Mouse (Mus musculus): Measurements from ENCODE around the gene Pde10a. TPM values are rescaled to one million over a fixed set of nuclear protein-coding genes. Genes with fewer than 3 reads are reported as not detected.

Pde10a gene
- polyA plus RNA-seq, 1 experiment from 2014 or later = 2.5 TPM

- Histone ChIP-seq H3K9me3 (ENCODE audit: control insufficient read depth, low read length) (no peaks in the 10 kb centered on the region), H3K4me1 (ENCODE audit: control insufficient read depth in 2 of 2, insufficient read depth in 2 of 2, low read length in 2 of 2) (no peaks in the 10 kb centered on the region), H3K4me2 (ENCODE audit: low read length) (no peak overlapping the region), H3K27me3 (ENCODE audit: control insufficient read depth, insufficient read depth, low read length) (no peaks in the 10 kb centered on the region), H3K9ac (ENCODE audit: low read length) (no peak overlapping the region), H3K27ac (replicated peaks in 1 of 2; ENCODE audit: control insufficient read depth in 1 of 2, insufficient read depth in 1 of 2, low read depth in 2 of 2, low read length in 2 of 2) (no peak overlapping the region), H3K4me3 (ENCODE audit: control insufficient read depth in 1 of 2, insufficient read depth in 1 of 2, low read depth in 1 of 2, low read length in 2 of 2) (no peak overlapping the region), H3K36me3 (ENCODE audit: control insufficient read depth, insufficient read depth, low read length) (no peaks in the 10 kb centered on the region)
- 41% methylated on average over 1 of the region's 1 CpGs for WGBS
- ATAC-seq (ENCODE audit: insufficient number of reproducible peaks, insufficient read depth, low FRiP score, low read depth) = no peak
Measured at GRCm38 (mm10) chr17:8745334-8745733, 220.2 kb downstream of the Pde10a start.

- Histone ChIP-seq H3K4me1 (ENCODE audit: control insufficient read depth in 2 of 2, insufficient read depth in 2 of 2, low read length in 2 of 2) (no peaks in the 10 kb centered on the region), H3K9me3 (ENCODE audit: control insufficient read depth, low read length) (no peaks in the 10 kb centered on the region), H3K4me2 (ENCODE audit: low read length) (no peak overlapping the region), H3K27ac (replicated peaks in 1 of 2; ENCODE audit: control insufficient read depth in 1 of 2, insufficient read depth in 1 of 2, low read depth in 2 of 2, low read length in 2 of 2) (no peak overlapping the region), H3K36me3 (ENCODE audit: control insufficient read depth, insufficient read depth, low read length) (no peaks in the 10 kb centered on the region), H3K4me3 (ENCODE audit: control insufficient read depth in 1 of 2, insufficient read depth in 1 of 2, low read depth in 1 of 2, low read length in 2 of 2) (no peak overlapping the region), H3K27me3 (ENCODE audit: control insufficient read depth, insufficient read depth, low read length) (no peaks in the 10 kb centered on the region), H3K9ac (ENCODE audit: low read length) (no peak overlapping the region)
- no peak for ATAC-seq (ENCODE audit: insufficient number of reproducible peaks, insufficient read depth, low FRiP score, low read depth)
- 72% methylated on average over 4 of the region's 4 CpGs for WGBS
Measured at GRCm38 (mm10) chr17:8749426-8749825, 224.3 kb downstream of the Pde10a start.

GRCm38 (mm10) chr17:8757576-8757975, 232.4 kb downstream of the Pde10a start:
- no peak overlapping the region for H3K27ac ChIP-seq (replicated peaks in 1 of 2; ENCODE audit: control insufficient read depth in 1 of 2, insufficient read depth in 1 of 2, low read depth in 2 of 2, low read length in 2 of 2)
- H3K4me2 ChIP-seq (ENCODE audit: low read length) = no peak overlapping the region
- no peak for ATAC-seq (ENCODE audit: insufficient number of reproducible peaks, insufficient read depth, low FRiP score, low read depth)
- 85% methylated on average over 5 of the region's 5 CpGs for WGBS
- H3K9ac ChIP-seq (ENCODE audit: low read length) = no peak overlapping the region
- H3K27me3 ChIP-seq (ENCODE audit: control insufficient read depth, insufficient read depth, low read length) = no peaks in the 10 kb centered on the region
- no peaks in the 10 kb centered on the region for H3K36me3 ChIP-seq (ENCODE audit: control insufficient read depth, insufficient read depth, low read length)
- no peaks in the 10 kb centered on the region for H3K9me3 ChIP-seq (ENCODE audit: control insufficient read depth, low read length)
- no peak overlapping the region for H3K4me3 ChIP-seq (ENCODE audit: control insufficient read depth in 1 of 2, insufficient read depth in 1 of 2, low read depth in 1 of 2, low read length in 2 of 2)
- no peaks in the 10 kb centered on the region for H3K4me1 ChIP-seq (ENCODE audit: control insufficient read depth in 2 of 2, insufficient read depth in 2 of 2, low read length in 2 of 2)

GRCm38 (mm10) chr17:8763248-8763647, 238.1 kb downstream of the Pde10a start:
- Histone ChIP-seq H3K36me3 (ENCODE audit: control insufficient read depth, insufficient read depth, low read length) (no peaks in the 10 kb centered on the region), H3K27me3 (ENCODE audit: control insufficient read depth, insufficient read depth, low read length) (no peaks in the 10 kb centered on the region), H3K4me1 (ENCODE audit: control insufficient read depth in 2 of 2, insufficient read depth in 2 of 2, low read length in 2 of 2) (no peaks in the 10 kb centered on the region), H3K9ac (ENCODE audit: low read length) (no peak overlapping the region), H3K4me3 (ENCODE audit: control insufficient read depth in 1 of 2, insufficient read depth in 1 of 2, low read depth in 1 of 2, low read length in 2 of 2) (no peak overlapping the region), H3K9me3 (ENCODE audit: control insufficient read depth, low read length) (0 out of 2 replicates have a peak, but pooled peaks cover 3% of the 10 kb centered on the region), H3K27ac (replicated peaks in 1 of 2; ENCODE audit: control insufficient read depth in 1 of 2, insufficient read depth in 1 of 2, low read depth in 2 of 2, low read length in 2 of 2) (no peak overlapping the region), H3K4me2 (ENCODE audit: low read length) (no peak overlapping the region)
- no peak for ATAC-seq (ENCODE audit: insufficient number of reproducible peaks, insufficient read depth, low FRiP score, low read depth)
- WGBS = 38% methylated on average over 1 of the region's 1 CpGs

GRCm38 (mm10) chr17:8765987-8766576, 240.9 kb downstream of the Pde10a start:
- Histone ChIP-seq H3K9me3 (ENCODE audit: control insufficient read depth, low read length) (peaks cover 12% of the 10 kb centered on the region; the same call in 1 of the 2 replicates), H3K36me3 (ENCODE audit: control insufficient read depth, insufficient read depth, low read length) (no peaks in the 10 kb centered on the region), H3K27me3 (ENCODE audit: control insufficient read depth, insufficient read depth, low read length) (no peaks in the 10 kb centered on the region), H3K4me2 (ENCODE audit: low read length) (no peak overlapping the region), H3K4me3 (ENCODE audit: control insufficient read depth in 1 of 2, insufficient read depth in 1 of 2, low read depth in 1 of 2, low read length in 2 of 2) (no peak overlapping the region), H3K4me1 (ENCODE audit: control insufficient read depth in 2 of 2, insufficient read depth in 2 of 2, low read length in 2 of 2) (no peaks in the 10 kb centered on the region), H3K27ac (replicated peaks in 1 of 2; ENCODE audit: control insufficient read depth in 1 of 2, insufficient read depth in 1 of 2, low read depth in 2 of 2, low read length in 2 of 2) (no peak overlapping the region), H3K9ac (ENCODE audit: low read length) (no peak overlapping the region)
- whole genome bisulfite sequencing = 74% methylated on average over 5 of the region's 5 CpGs
- no peak for ATAC-seq (ENCODE audit: insufficient number of reproducible peaks, insufficient read depth, low FRiP score, low read depth)

GRCm38 (mm10) chr17:8769155-8769554, 244.0 kb downstream of the Pde10a start:
- peaks cover 9% of the 10 kb centered on the region; the same call in 1 of the 2 replicates for H3K9me3 ChIP-seq (ENCODE audit: control insufficient read depth, low read length)
- H3K9ac ChIP-seq (ENCODE audit: low read length) = no peak overlapping the region
- H3K4me3 ChIP-seq (ENCODE audit: control insufficient read depth in 1 of 2, insufficient read depth in 1 of 2, low read depth in 1 of 2, low read length in 2 of 2) = no peak overlapping the region
- no peak overlapping the region for H3K27ac ChIP-seq (replicated peaks in 1 of 2; ENCODE audit: control insufficient read depth in 1 of 2, insufficient read depth in 1 of 2, low read depth in 2 of 2, low read length in 2 of 2)
- 61% methylated on average over 1 of the region's 1 CpGs for WGBS
- H3K4me2 ChIP-seq (ENCODE audit: low read length) = no peak overlapping the region
- ATAC-seq (ENCODE audit: insufficient number of reproducible peaks, insufficient read depth, low FRiP score, low read depth) = no peak
- no peaks in the 10 kb centered on the region for H3K36me3 ChIP-seq (ENCODE audit: control insufficient read depth, insufficient read depth, low read length)
- no peaks in the 10 kb centered on the region for H3K4me1 ChIP-seq (ENCODE audit: control insufficient read depth in 2 of 2, insufficient read depth in 2 of 2, low read length in 2 of 2)
- no peaks in the 10 kb centered on the region for H3K27me3 ChIP-seq (ENCODE audit: control insufficient read depth, insufficient read depth, low read length)

GRCm38 (mm10) chr17:8773391-8773790, 248.2 kb downstream of the Pde10a start:
- WGBS = 56% methylated on average over 6 of the region's 6 CpGs
- no peaks in the 10 kb centered on the region for H3K27me3 ChIP-seq (ENCODE audit: control insufficient read depth, insufficient read depth, low read length)
- no peak for ATAC-seq (ENCODE audit: insufficient number of reproducible peaks, insufficient read depth, low FRiP score, low read depth)
- H3K36me3 ChIP-seq (ENCODE audit: control insufficient read depth, insufficient read depth, low read length) = no peaks in the 10 kb centered on the region
- H3K4me3 ChIP-seq (ENCODE audit: control insufficient read depth in 1 of 2, insufficient read depth in 1 of 2, low read depth in 1 of 2, low read length in 2 of 2) = no peak overlapping the region
- H3K27ac ChIP-seq (replicated peaks in 1 of 2; ENCODE audit: control insufficient read depth in 1 of 2, insufficient read depth in 1 of 2, low read depth in 2 of 2, low read length in 2 of 2) = no peak overlapping the region
- H3K4me2 ChIP-seq (ENCODE audit: low read length) = no peak overlapping the region
- H3K9me3 ChIP-seq (ENCODE audit: control insufficient read depth, low read length) = peaks cover 9% of the 10 kb centered on the region; the same call in 1 of the 2 replicates
- H3K4me1 ChIP-seq (ENCODE audit: control insufficient read depth in 2 of 2, insufficient read depth in 2 of 2, low read length in 2 of 2) = no peaks in the 10 kb centered on the region
- no peak overlapping the region for H3K9ac ChIP-seq (ENCODE audit: low read length)

GRCm38 (mm10) chr17:8774301-8774700, 249.1 kb downstream of the Pde10a start:
- H3K4me3 ChIP-seq (ENCODE audit: control insufficient read depth in 1 of 2, insufficient read depth in 1 of 2, low read depth in 1 of 2, low read length in 2 of 2) = no peak overlapping the region

More at GRCm38 (mm10) chr17:8774301-8774700, 249.1 kb downstream of the Pde10a start:
- Histone ChIP-seq H3K9me3 (ENCODE audit: control insufficient read depth, low read length) (peaks cover 6% of the 10 kb centered on the region; the same call in 1 of the 2 replicates), H3K36me3 (ENCODE audit: control insufficient read depth, insufficient read depth, low read length) (no peaks in the 10 kb centered on the region), H3K27ac (replicated peaks in 1 of 2; ENCODE audit: control insufficient read depth in 1 of 2, insufficient read depth in 1 of 2, low read depth in 2 of 2, low read length in 2 of 2) (no peak overlapping the region), H3K9ac (ENCODE audit: low read length) (no peak overlapping the region), H3K4me2 (ENCODE audit: low read length) (no peak overlapping the region), H3K27me3 (ENCODE audit: control insufficient read depth, insufficient read depth, low read length) (no peaks in the 10 kb centered on the region), H3K4me1 (ENCODE audit: control insufficient read depth in 2 of 2, insufficient read depth in 2 of 2, low read length in 2 of 2) (no peaks in the 10 kb centered on the region)
- no peak for ATAC-seq (ENCODE audit: insufficient number of reproducible peaks, insufficient read depth, low FRiP score, low read depth)
- WGBS = 75% methylated on average over 3 of the region's 3 CpGs
